Mouse (Mus musculus): ENCODE results near the gene Chchd2. TPM values are rescaled to one million over a fixed set of nuclear protein-coding genes. Genes with fewer than 3 reads are reported as not detected.

Gene Chchd2
- polyA plus RNA-seq, 1 experiment from 2014 or later: 847 TPM

Other genes with a start within 250 kb of the Chchd2 start
- 4.1 and 4.7 TPM in 2 replicates for gene Zfp11, start 217.4 kb downstream of the Chchd2 start, polyA plus RNA-seq (2015; fragmentation: Nextera tagmentation; extraction: Ambion mirVana)
- gene Sept14, start 179.0 kb downstream of the Chchd2 start, polyA plus RNA-seq (2015; fragmentation: Nextera tagmentation; extraction: Ambion mirVana): not detected in 2 replicates
- 183 and 186 TPM in 2 replicates for gene Mrps17, start 172.0 kb downstream of the Chchd2 start, polyA plus RNA-seq (2015; fragmentation: Nextera tagmentation; extraction: Ambion mirVana)
- gene Nipsnap2, start 162.4 kb downstream of the Chchd2 start, polyA plus RNA-seq (2015; fragmentation: Nextera tagmentation; extraction: Ambion mirVana): 91.9 and 95.3 TPM in 2 replicates
- 30.4 and 31.9 TPM in 2 replicates for gene Psph, start 100.0 kb downstream of the Chchd2 start, polyA plus RNA-seq (2015; fragmentation: Nextera tagmentation; extraction: Ambion mirVana)
- 42.9 and 48.3 TPM in 2 replicates for gene Sumf2, start 40.5 kb downstream of the Chchd2 start, polyA plus RNA-seq (2015; fragmentation: Nextera tagmentation; extraction: Ambion mirVana)
- gene Zbed5, start 8.3 kb upstream of the Chchd2 start, polyA plus RNA-seq (2015; fragmentation: Nextera tagmentation; extraction: Ambion mirVana): 4.6 and 5.1 TPM in 2 replicates
- gene Phkg1, start 11.1 kb upstream of the Chchd2 start, polyA plus RNA-seq (2015; fragmentation: Nextera tagmentation; extraction: Ambion mirVana): 0.21 and 0.24 TPM in 2 replicates
- gene Nupr1l, start 21.1 kb upstream of the Chchd2 start, polyA plus RNA-seq (2015; fragmentation: Nextera tagmentation; extraction: Ambion mirVana): 2.3 and 2.7 TPM in 2 replicates
- gene Vkorc1l1, start 54.5 kb upstream of the Chchd2 start, polyA plus RNA-seq (2015; fragmentation: Nextera tagmentation; extraction: Ambion mirVana): 24.8 and 27.2 TPM in 2 replicates
- 65.0 and 65.6 TPM in 2 replicates for gene Gusb, start 115.6 kb upstream of the Chchd2 start, polyA plus RNA-seq (2015; fragmentation: Nextera tagmentation; extraction: Ambion mirVana)
- gene Asl, start 141.8 kb upstream of the Chchd2 start, polyA plus RNA-seq (2015; fragmentation: Nextera tagmentation; extraction: Ambion mirVana): 25.8 and 30.9 TPM in 2 replicates
- 39.1 and 40.1 TPM in 2 replicates for gene Crcp, start 141.8 kb upstream of the Chchd2 start, polyA plus RNA-seq (2015; fragmentation: Nextera tagmentation; extraction: Ambion mirVana)
- 69.6 and 70.8 TPM in 2 replicates for gene Tpst1, start 185.9 kb upstream of the Chchd2 start, polyA plus RNA-seq (2015; fragmentation: Nextera tagmentation; extraction: Ambion mirVana)